Comparison of ENCODE assay signal across 8 mouse cellular contexts in genomic region chr15:10712288-10712687, GRCm38 (mm10). TPM values are rescaled to one million over a fixed set of nuclear protein-coding genes. Genes with fewer than 3 reads are reported as not detected.
DNase-seq lines count a peak whose midpoint lies in the region; ATAC-seq lines count a peak whose summit lies in the region.

No protein-coding gene starts in this region.

- peak overlapping the region; percentile 94 for H3K4me2 ChIP-seq in heart, embryonic 12.5 days
- peak overlapping the region; percentile 88 for H3K4me2 ChIP-seq in hindbrain, embryonic 12.5 days (replicated peaks)

- peaks cover 7% of the 10 kb centered on the region for H3K36me3 ChIP-seq in heart, embryonic 12.5 days
- H3K36me3 ChIP-seq in embryonic facial prominence, embryonic 10.5 days (replicated peaks) = peaks cover 33% of the 10 kb centered on the region
- H3K36me3 ChIP-seq in hindbrain, embryonic 12.5 days = peaks cover 11% of the 10 kb centered on the region
- H3K36me3 ChIP-seq in midbrain, embryonic 10.5 days = peaks cover 37% of the 10 kb centered on the region

- ATAC-seq in heart, embryonic 12.5 days (ENCODE audit: insufficient number of reproducible peaks, low FRiP score) = no peak
- ATAC-seq in hindbrain, embryonic 12.5 days (ENCODE audit: low FRiP score) = no peak

- H3K4me3 ChIP-seq in heart, embryonic 12.5 days = peak overlapping the region; percentile 74
- H3K4me3 ChIP-seq in embryonic facial prominence, embryonic 10.5 days = peak overlapping the region; percentile 91
- peak overlapping the region; percentile 87 for H3K4me3 ChIP-seq in hindbrain, embryonic 12.5 days
- peak overlapping the region; percentile 94 for H3K4me3 ChIP-seq in midbrain, embryonic 10.5 days

- H3K4me1 ChIP-seq in heart, embryonic 12.5 days (replicated peaks) = peaks cover 4% of the 10 kb centered on the region; the same call in 1 of the 2 replicates
- H3K4me1 ChIP-seq in embryonic facial prominence, embryonic 10.5 days = peaks cover 36% of the 10 kb centered on the region
- H3K4me1 ChIP-seq in hindbrain, embryonic 12.5 days = peaks cover 25% of the 10 kb centered on the region
- peaks cover 49% of the 10 kb centered on the region for H3K4me1 ChIP-seq in midbrain, embryonic 10.5 days

- WGBS in heart, embryonic 12.5 days = 72% methylated on average over 3 of the region's 3 CpGs
- WGBS in embryonic facial prominence, embryonic 10.5 days = 78% methylated on average over 3 of the region's 3 CpGs
- 76% methylated on average over 3 of the region's 3 CpGs for WGBS in hindbrain, embryonic 12.5 days
- 81% methylated on average over 3 of the region's 3 CpGs for WGBS in midbrain, embryonic 10.5 days

- no peak for DNase-seq in heart, adult 9 months (ENCODE audit: low spot score in 2 of 2)
- no peak for DNase-seq in embryonic facial prominence, embryonic 10.5 days (ENCODE audit: low spot score)
- DNase-seq in midbrain, embryonic 10.5 days (ENCODE audit: low spot score) = no peak
- DNase-seq in adrenal gland, adult 8-10 months = no peak
- DNase-seq in frontal cortex, adult 2 months (ENCODE audit: extremely low spot score in 1 of 2, low spot score in 1 of 2) = no peak
- no peak for DNase-seq in adipocyte (ENCODE audit: low spot score)

- peak overlapping the region; percentile 50; the same call in 1 of the 2 replicates for H3K9ac ChIP-seq in heart, embryonic 12.5 days
- H3K9ac ChIP-seq in hindbrain, embryonic 12.5 days = peak overlapping the region; percentile 50

- H3K27ac ChIP-seq in heart, embryonic 12.5 days (ENCODE audit: poor library complexity, severe bottlenecking) = no peak overlapping the region
- peak overlapping the region; percentile 96; the same call in 1 of the 2 replicates for H3K27ac ChIP-seq in embryonic facial prominence, embryonic 10.5 days (replicated peaks)
- H3K27ac ChIP-seq in hindbrain, embryonic 12.5 days = no peak overlapping the region
- H3K27ac ChIP-seq in midbrain, embryonic 10.5 days (replicated peaks) = peak overlapping the region; percentile 98

- peaks cover 24% of the 10 kb centered on the region for H3K27me3 ChIP-seq in heart, embryonic 12.5 days (replicated peaks)
- H3K27me3 ChIP-seq in embryonic facial prominence, embryonic 10.5 days (replicated peaks; ENCODE audit: low read depth, poor library complexity, severe bottlenecking) = no peaks in the 10 kb centered on the region
- no peaks in the 10 kb centered on the region for H3K27me3 ChIP-seq in hindbrain, embryonic 12.5 days
- H3K27me3 ChIP-seq in midbrain, embryonic 10.5 days (ENCODE audit: low read depth, poor library complexity, severe bottlenecking) = no peaks in the 10 kb centered on the region

- peaks cover 3% of the 10 kb centered on the region; the same call in 1 of the 2 replicates for H3K9me3 ChIP-seq in heart, embryonic 12.5 days (replicated peaks)
- H3K9me3 ChIP-seq in embryonic facial prominence, embryonic 10.5 days = 0 out of 2 replicates have a peak, but pooled peaks cover 3% of the 10 kb centered on the region
- no peaks in the 10 kb centered on the region; the same call in 1 of the 2 replicates for H3K9me3 ChIP-seq in hindbrain, embryonic 12.5 days (replicated peaks)
- no peaks in the 10 kb centered on the region; the same call in 1 of the 2 replicates for H3K9me3 ChIP-seq in midbrain, embryonic 10.5 days (replicated peaks)

RNA-seq across cellular contexts. Expression of gene Rai14, which starts 2.1 kb away (rescaled TPM):
- 25.6 and 27.5 TPM in 2 replicates for polyA plus RNA-seq in heart, embryonic 12.5 days (2016; fragmentation: Nextera tagmentation; extraction: Ambion mirVana)
- 73.2 and 75.8 TPM in 2 replicates for polyA plus RNA-seq in embryonic facial prominence, embryonic 10.5 days (2016; fragmentation: Nextera tagmentation; extraction: Ambion mirVana)
- polyA plus RNA-seq in hindbrain, embryonic 12.5 days (2016; fragmentation: Nextera tagmentation; extraction: Ambion mirVana) = 64.9 and 70.5 TPM in 2 replicates
- polyA plus RNA-seq in midbrain, embryonic 10.5 days (2016; fragmentation: Nextera tagmentation; extraction: Ambion mirVana) = 63.5 and 73.5 TPM in 2 replicates
- total RNA-seq in adrenal gland, adult 8-10 months (2022) = 10 to 100 TPM; 23.7 to 42.1 (median 28.6) TPM
- 10.2 and 10.4 TPM in 2 replicates for polyA plus RNA-seq in frontal cortex, adult 2 months (2012; rRNA removed)

Comparison
In these comparisons a context has a peak if more than half of its experiments do, and no peak if none do; other contexts are left out.
1. H3K27ac ChIP-seq: peak in embryonic facial prominence, embryonic 10.5 days (single experiment) and midbrain, embryonic 10.5 days (single experiment); none in heart, embryonic 12.5 days (single experiment) and hindbrain, embryonic 12.5 days (single experiment).
2. Peak in every context shown above with its lines, with median percentiles within 50 percentile points of each other: H3K4me3 ChIP-seq.